Mouse (Mus musculus): ENCODE measurements around the gene Tpgs1. TPM values are rescaled to one million over a fixed set of nuclear protein-coding genes. Genes with fewer than 3 reads are reported as not detected.
A peak's percentile ranks its signal among the peaks of the same experiment; 100 is the strongest.
"Not testable (repeated sequence)": the region's sequence is repeated elsewhere in the genome, so short reads cannot be mapped to it uniquely, and the experiment has no call there.

Tpgs1 gene
- total RNA-seq, 1 experiment from 2014 or later, result 27.8 TPM

GRCm38 (mm10) chr10:79691986-79692548, 22.9 kb downstream of the Tpgs1 start:
- peak; percentile 9 for DNase-seq

DNA sequence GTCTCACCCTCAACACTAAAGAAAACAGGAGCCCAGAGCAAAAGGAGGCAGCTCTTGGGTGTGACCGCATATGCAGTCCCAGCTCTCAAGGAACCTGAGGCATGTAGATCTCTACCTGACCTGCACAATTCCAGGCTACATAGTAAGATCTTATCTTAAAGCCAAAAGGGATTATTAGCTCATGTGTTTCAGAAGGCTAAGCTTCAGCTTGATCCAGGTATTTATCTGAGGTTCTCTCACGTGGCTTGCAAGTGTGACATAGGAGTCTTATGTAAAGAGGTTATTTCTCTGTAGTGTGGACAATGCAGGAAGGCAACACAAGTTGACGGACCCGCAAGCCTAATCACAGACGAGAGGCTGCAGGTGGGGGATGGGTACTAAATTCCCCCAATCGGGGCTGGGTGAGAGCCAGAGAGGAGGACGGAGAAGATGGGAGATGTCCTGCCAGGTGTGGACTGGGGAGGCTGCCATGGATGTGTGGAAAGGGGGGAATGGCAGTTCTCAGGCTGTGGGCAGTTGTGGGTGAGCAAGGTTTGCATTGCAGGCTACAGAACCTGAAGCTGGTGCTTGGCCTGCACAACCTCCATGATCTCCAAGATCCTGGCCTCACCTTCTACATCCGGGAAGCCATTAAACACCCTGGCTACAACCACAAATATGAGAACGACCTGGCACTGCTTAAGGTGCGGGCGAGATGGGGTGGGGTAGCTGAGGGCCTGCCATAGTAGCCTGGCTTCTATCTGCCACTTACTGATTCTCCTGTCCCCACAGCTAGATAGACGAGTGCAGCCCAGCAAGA, 24.6 kb downstream of the Tpgs1 start:
- peak; percentile 4 for DNase-seq

- DNase-seq, result no peak
These were observed 25.1 kb downstream of the Tpgs1 start for GRCm38 (mm10) chr10:79694379-79694655.

GRCm38 (mm10) chr10:79695231-79696128, 26.3 kb downstream of the Tpgs1 start:
- peak; percentile 90 for DNase-seq

DNA sequence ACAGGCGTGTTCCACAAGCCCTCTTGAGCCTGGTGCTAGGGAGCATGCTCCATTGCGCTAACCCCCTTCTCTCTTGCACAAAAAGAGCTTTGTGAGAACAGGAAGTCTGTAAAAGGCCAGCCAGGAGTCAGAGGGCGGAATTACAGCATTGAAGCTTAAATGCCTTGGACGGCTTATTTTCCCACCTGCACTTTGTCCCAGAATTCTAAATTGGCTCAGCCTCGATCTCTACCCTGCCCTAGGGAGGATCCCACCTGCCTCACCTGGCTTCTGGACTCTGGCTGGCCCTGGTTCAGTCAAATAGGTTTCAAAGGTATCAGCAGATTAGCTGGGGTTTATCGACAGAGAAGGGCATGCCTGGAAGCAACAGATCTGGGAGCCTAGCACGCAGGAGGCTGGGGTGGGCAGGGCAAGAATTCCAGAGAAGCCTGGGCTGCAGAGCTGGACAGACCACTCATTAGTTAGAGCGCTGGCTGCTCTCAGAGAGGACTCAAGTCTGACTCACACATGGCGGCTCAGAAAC, 27.0 kb downstream of the Tpgs1 start:
- peak; percentile 19 for DNase-seq

- DNase-seq, result no peak
These were observed 28.7 kb downstream of the Tpgs1 start for GRCm38 (mm10) chr10:79697916-79698315.

GRCm38 (mm10) chr10:79698459-79698858, 29.3 kb downstream of the Tpgs1 start:
- no peak for DNase-seq

DNA sequence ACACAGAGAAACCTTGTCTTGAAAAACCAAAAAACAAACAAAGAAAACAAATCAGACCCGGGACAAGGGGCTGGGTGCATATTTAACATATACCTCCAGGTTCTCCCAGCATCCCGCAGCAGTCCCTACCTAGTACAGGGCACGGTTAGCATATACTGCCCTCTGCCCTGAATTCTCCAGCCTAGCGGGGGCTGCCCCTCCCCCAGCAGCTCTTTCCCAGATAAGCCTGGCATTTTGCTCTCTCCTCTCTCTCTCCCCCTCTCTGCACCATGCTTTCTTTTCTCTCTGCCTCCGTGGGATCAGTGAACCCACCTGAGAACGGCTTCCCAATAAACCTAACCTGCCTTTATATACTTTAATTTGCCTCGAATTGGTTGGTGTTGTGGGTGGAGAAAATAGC, 31.5 kb downstream of the Tpgs1 start:
- peak; percentile 9 for DNase-seq

- peak; percentile 68 for DNase-seq
These were observed 32.4 kb downstream of the Tpgs1 start for GRCm38 (mm10) chr10:79701443-79702129.

- DNase-seq, result not testable (repeated sequence)
These were observed 33.8 kb downstream of the Tpgs1 start for GRCm38 (mm10) chr10:79702970-79703369.

GRCm38 (mm10) chr10:79703541-79703940, 34.4 kb downstream of the Tpgs1 start:
- DNase-seq, result peak; percentile 8

GRCm38 (mm10) chr10:79704065-79704969, 35.1 kb downstream of the Tpgs1 start, which contains the start of gene Bsg:
TSS of gene Bsg (plus strand) at chr10:79704491.
- peak; percentile 99 for DNase-seq

DNA sequence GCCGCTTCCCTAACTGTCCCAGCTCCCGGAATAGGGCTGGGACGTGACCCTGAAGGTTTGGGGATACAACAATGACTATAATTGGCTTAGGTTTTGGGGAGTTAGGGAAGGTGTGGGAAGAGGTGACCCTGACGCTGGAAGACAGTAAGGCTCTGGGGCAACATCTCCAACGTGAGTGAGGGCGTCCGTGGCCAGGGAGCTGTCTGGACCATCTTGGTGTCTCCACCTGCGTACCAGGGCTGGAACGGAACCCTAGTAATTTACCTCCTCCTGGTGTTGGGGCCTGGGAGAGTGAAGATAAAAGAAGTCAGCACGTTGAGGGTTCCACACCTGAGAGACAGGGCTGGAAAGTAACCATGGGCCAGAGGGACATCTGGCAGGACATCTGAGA, 35.8 kb downstream of the Tpgs1 start:
- DNase-seq, result peak; percentile 15

DNA sequence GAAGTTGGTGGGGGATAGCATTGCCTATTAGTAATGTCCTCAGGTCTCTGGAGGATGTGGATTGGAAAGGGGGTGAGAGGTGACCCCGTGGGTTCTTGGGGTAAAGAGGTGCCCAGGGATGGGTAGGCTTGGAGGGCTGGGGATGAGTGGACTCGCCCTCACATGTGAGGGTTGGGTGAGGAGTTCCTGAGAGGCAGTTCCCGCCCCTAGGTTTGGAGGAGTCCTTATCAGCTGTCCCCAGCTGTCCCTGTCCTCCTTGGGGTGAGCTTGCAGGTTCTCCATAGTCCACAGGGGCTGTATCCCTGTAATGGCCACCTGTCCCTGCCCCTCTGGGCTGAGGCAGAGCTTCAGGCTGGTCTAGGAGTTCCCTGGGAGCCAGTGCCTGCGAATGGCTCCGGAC, 36.8 kb downstream of the Tpgs1 start:
- peak; percentile 38 for DNase-seq

GRCm38 (mm10) chr10:79706406-79707094, 37.4 kb downstream of the Tpgs1 start:
- DNase-seq, result peak; percentile 59

- DNase-seq, result peak; percentile 4
These were observed 38.0 kb downstream of the Tpgs1 start for GRCm38 (mm10) chr10:79707162-79707561.

DNA sequence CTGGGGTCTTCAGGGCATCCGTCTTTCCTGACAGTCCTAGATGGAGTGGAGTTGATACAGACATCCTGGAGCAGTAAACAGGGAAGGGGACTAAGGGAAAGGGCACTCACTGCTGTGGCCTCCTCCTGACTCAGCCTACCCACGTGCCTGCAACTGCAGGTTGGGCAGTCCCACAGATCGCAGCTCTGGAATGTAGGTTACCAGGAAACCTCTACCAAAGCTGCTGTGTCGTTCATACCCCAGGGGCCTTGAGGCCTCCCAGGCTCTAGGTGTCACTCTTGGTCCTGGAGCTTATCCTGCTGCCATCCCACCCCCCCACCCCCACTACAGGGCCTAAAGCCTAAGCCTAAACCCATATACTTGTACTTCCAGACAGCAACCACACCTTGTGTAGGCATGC, 38.6 kb downstream of the Tpgs1 start:
- DNase-seq, result peak; percentile 34

DNA sequence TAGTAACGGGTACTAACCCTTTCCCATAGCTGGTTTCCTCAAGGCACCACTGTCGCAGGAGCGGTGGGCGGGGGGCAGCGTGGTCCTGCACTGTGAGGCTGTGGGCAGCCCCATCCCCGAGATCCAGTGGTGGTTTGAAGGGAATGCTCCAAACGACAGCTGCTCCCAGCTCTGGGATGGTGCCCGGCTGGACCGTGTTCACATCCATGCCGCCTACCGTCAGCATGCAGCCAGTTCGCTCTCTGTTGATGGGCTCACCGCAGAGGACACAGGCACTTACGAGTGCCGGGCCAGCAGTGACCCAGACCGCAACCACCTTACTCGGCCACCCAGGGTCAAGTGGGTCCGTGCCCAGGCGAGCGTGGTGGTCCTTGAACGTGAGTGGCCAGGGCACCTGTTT, 39.5 kb downstream of the Tpgs1 start:
- DNase-seq, result peak; percentile 4

GRCm38 (mm10) chr10:79709307-79709706, 40.1 kb downstream of the Tpgs1 start:
- no peak for DNase-seq

- no peak for DNase-seq
These were observed 42.9 kb downstream of the Tpgs1 start for GRCm38 (mm10) chr10:79712029-79712428.

Data from adrenal gland, postnatal 14 days (tissue).